Mouse (Mus musculus): ENCODE measurements at regions not wholly inside any gene's neighbourhood (a gene's known extent, or its start where the extent isn't known, plus 50 kb on each side); places are given as distances from the start of the nearest gene placed in this dataset. TPM values are rescaled to one million over a fixed set of nuclear protein-coding genes. Genes with fewer than 3 reads are reported as not detected.

DNA sequence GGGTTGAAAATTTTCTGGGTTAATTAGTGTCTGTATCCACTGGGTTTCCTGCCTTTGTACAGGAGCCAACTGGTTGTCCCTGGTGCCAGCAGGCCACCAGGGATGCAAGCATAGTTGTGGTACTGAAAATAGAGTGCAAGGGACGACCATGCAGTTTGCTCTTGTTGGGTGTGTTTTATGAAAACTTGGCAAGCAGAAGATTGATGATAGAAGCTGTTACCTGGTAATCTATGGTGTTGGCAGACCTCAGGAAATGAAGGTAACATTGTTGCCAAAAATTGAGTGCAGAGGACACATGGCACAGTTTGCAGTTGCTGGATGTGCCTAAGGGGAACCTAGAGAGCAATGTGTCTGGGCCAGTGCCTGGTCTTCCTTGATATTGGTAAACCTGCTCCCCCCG lies 818.7 kb downstream of the Tlr4 start:
- no peak for DNase-seq (ENCODE audit: low spot score in 2 of 2)

DNA sequence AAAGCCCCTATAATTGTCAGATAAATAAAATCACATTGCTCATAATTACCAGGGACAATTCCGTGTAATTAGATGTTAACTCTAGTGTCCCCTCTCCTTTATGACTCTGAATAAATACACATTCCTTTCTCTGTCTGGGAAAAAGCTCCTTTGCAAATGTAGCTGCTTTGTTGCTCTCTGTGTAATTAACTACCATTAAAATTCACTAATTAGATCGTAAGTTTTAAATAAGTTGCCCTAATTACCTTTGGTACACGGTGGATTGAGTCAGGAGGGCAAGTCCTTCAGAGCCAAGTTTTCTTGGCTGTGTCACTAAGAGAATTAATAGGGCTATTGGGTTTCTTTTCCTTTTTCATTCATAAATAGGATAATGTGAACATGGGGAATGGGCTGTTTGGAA lies 834.7 kb downstream of the Tlr4 start:
- DNase-seq (ENCODE audit: low spot score in 2 of 2): no peak

DNA sequence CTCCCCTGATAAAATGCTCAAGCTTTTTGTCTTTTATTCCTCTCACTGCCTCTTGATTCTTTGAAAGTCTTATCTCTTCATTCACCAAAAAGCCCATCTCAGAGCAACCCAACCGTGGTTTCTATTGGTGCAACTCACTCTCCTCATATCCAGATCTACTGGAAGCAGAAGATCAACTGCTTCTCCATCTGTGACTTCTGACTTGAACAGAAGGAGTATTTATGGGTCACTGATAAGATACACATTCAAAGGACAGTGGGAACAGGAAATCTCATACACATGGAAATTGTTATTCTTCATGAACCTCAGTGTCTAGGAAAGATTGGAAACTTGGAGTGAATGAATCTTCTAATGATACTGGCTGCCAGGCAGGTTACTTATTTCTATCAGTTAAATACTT lies 846.6 kb downstream of the Tlr4 start:
- no peak for DNase-seq (ENCODE audit: low spot score in 2 of 2)

DNA sequence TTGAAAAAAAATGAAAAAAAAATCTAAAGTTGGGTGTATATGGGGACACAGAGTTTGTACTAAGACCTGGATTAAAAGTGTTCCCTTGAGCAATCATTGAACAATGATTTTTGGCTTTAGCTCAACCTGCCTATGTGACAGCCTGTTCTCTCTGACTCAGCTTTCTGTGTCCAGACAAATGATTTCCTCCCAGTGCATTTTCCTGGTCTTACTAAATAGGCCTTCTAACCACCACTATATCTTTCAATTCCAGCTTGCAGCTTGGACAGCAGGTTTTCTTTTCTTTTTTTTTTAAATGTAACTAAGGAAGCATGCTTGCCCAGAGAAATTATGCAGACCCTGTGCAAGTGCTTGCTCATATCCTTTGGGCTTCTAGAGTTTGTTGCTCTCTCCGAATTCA lies 850.2 kb downstream of the Tlr4 start:
- DNase-seq (ENCODE audit: low spot score in 2 of 2): no peak

DNA sequence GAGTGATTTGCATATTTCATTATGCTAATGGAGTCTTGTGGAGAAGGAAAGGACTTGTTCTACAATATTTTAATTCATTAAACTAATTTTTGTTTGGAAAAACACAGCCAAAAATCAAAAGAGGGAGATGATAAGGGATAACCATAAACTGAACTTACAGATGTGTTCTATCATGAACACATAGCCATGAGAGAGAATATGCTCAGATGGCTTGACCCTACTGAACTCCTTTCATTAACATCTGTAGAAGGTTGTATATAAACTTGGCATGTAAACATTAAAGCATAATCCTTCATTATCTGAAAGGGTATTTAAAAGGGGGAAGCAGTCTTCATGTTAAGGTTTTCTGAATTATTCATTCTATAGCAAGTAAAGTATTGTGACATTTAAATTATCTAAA lies 871.1 kb downstream of the Tlr4 start:
- DNase-seq (ENCODE audit: low spot score in 2 of 2): no peak

Small RNA genes in the stretch of these regions (microRNA-seq; reads per million reads assigned to microRNA genes)
- not detected for gene Gm44497
